Mouse (Mus musculus): ENCODE data around the gene Fbn1.

GRCm38 (mm10) chr2:125484164-125484563 lies 23.6 kb downstream of the Fbn1 start:
- TF ChIP-seq POLR2A (IDR thresholded peaks at IDR 0.05; ENCODE audit: insufficient read depth, low read depth, low read length) = no peak
- TF ChIP-seq EP300 (IDR thresholded peaks at IDR 0.05; ENCODE audit: insufficient read depth, low read depth, low read length) = no peak
- TF ChIP-seq CTCF (IDR thresholded peaks at IDR 0.05) = no peak

Measured in heart, adult 2 months (tissue).